Mouse (Mus musculus): ENCODE data around the gene Slc35f6. TPM values are rescaled to one million over a fixed set of nuclear protein-coding genes. Genes with fewer than 3 reads are reported as not detected.

The Slc35f6 gene
- total RNA-seq, 2 experiments from 2014 or later: 29.0 TPM

- no peak for DNase-seq (ENCODE audit: low spot score in 2 of 2)
These were observed 27.2 kb upstream of the Slc35f6 start for GRCm38 (mm10) chr5:30620567-30620966.

GRCm38 (mm10) chr5:30621211-30621790 is 26.4 kb upstream of the Slc35f6 start:
- DNase-seq (ENCODE audit: low spot score in 2 of 2): no peak

GRCm38 (mm10) chr5:30621844-30622176 is 25.9 kb upstream of the Slc35f6 start:
- no peak for DNase-seq (ENCODE audit: low spot score in 2 of 2)

GRCm38 (mm10) chr5:30622177-30622840 is 25.4 kb upstream of the Slc35f6 start:
- DNase-seq (ENCODE audit: low spot score in 2 of 2): peak in 1 of 2 experiments; percentile 37

- no peak for DNase-seq (ENCODE audit: low spot score in 2 of 2)
These were observed 24.9 kb upstream of the Slc35f6 start for GRCm38 (mm10) chr5:30622841-30623185.

GRCm38 (mm10) chr5:30623380-30623779 is 24.4 kb upstream of the Slc35f6 start:
- no peak for DNase-seq (ENCODE audit: low spot score in 2 of 2)

- DNase-seq (ENCODE audit: low spot score in 2 of 2): no peak
These were observed 23.4 kb upstream of the Slc35f6 start for GRCm38 (mm10) chr5:30624311-30624710.

GRCm38 (mm10) chr5:30624908-30625307 is 22.8 kb upstream of the Slc35f6 start:
- no peak for DNase-seq (ENCODE audit: low spot score in 2 of 2)

GRCm38 (mm10) chr5:30625379-30625778 is 22.4 kb upstream of the Slc35f6 start:
- DNase-seq (ENCODE audit: low spot score in 2 of 2): no peak

- DNase-seq (ENCODE audit: low spot score in 2 of 2): no peak
These were observed 21.2 kb upstream of the Slc35f6 start for GRCm38 (mm10) chr5:30626331-30627105.

- no peak for DNase-seq (ENCODE audit: low spot score in 2 of 2)
These were observed 19.2 kb upstream of the Slc35f6 start for GRCm38 (mm10) chr5:30628511-30628910.

GRCm38 (mm10) chr5:30630401-30630800 is 17.3 kb upstream of the Slc35f6 start:
- no peak for DNase-seq (ENCODE audit: low spot score in 2 of 2)

GRCm38 (mm10) chr5:30632134-30632533 is 15.6 kb upstream of the Slc35f6 start:
- DNase-seq (ENCODE audit: low spot score in 2 of 2): no peak

GRCm38 (mm10) chr5:30636994-30637393 is 10.7 kb upstream of the Slc35f6 start:
- no peak for DNase-seq (ENCODE audit: low spot score in 2 of 2)

- DNase-seq (ENCODE audit: low spot score in 2 of 2): peak; percentile 84 to 86
These were observed 9.7 kb upstream of the Slc35f6 start for GRCm38 (mm10) chr5:30638041-30638440.

- DNase-seq (ENCODE audit: low spot score in 2 of 2): no peak
These were observed 4.1 kb upstream of the Slc35f6 start for GRCm38 (mm10) chr5:30643477-30644179.

GRCm38 (mm10) chr5:30646036-30646435 is 1.7 kb upstream of the Slc35f6 start:
- DNase-seq (ENCODE audit: low spot score in 2 of 2): no peak

- no peak for DNase-seq (ENCODE audit: low spot score in 2 of 2)
These were observed 337 bp upstream of the Slc35f6 start for GRCm38 (mm10) chr5:30647396-30647795.

GRCm38 (mm10) chr5:30649558-30649957 is 1.8 kb downstream of the Slc35f6 start:
- no peak for DNase-seq (ENCODE audit: low spot score in 2 of 2)

GRCm38 (mm10) chr5:30650756-30651155 is 3.0 kb downstream of the Slc35f6 start:
- DNase-seq (ENCODE audit: low spot score in 2 of 2): peak in 1 of 2 experiments; percentile 22

GRCm38 (mm10) chr5:30651554-30651953 is 3.8 kb downstream of the Slc35f6 start:
- DNase-seq (ENCODE audit: low spot score in 2 of 2): no peak

- no peak for DNase-seq (ENCODE audit: low spot score in 2 of 2)
These were observed 5.5 kb downstream of the Slc35f6 start for GRCm38 (mm10) chr5:30653246-30653645.
